Mouse (Mus musculus) neural tube, embryonic 11.5 days (tissue): ENCODE data around the gene Sec14l2. TPM values are rescaled to one million over a fixed set of nuclear protein-coding genes. Genes with fewer than 3 reads are reported as not detected.
"Not testable (repeated sequence)": the region's sequence is repeated elsewhere in the genome, so short reads cannot be mapped to it uniquely, and the experiment has no call there.

ENCODE experiments used
- ATAC-seq: fragments of 200-750 bp; cut with Nextera tagmentation; 2 replicates; pipeline ENCODE4 v1.8.0; 2017; ENCODE audit warnings: moderate number of reproducible peaks, mild to moderate bottlenecking, moderate TSS enrichment, moderate library complexity; ENCODE audit not compliant: insufficient read depth, low FRiP score, low TSS enrichment
- DNase-seq: peaks from one replicate; pipeline ENCODE4 v3.0.0-alpha.2; 2015; ENCODE audit warnings: low spot score
- H3K27ac ChIP-seq: fragments of 300-500 bp; sonication (generic); 2 replicates; pipeline ENCODE4 v1.5.1; 2014; ENCODE audit warnings: low read depth, mild to moderate bottlenecking, low read length
- H3K27me3 ChIP-seq: fragments of 300-500 bp; sonication (generic); 2 replicates; pipeline ENCODE4 v1.6.1; 2014; ENCODE audit warnings: mild to moderate bottlenecking, low read length, mixed read lengths; ENCODE audit not compliant: control insufficient read depth, insufficient read depth
- H3K36me3 ChIP-seq: fragments of 300-500 bp; sonication (generic); 2 replicates; pipeline ENCODE4 v1.6.1; 2014; ENCODE audit warnings: mild to moderate bottlenecking, low read length, moderate library complexity, mixed read lengths; ENCODE audit not compliant: control insufficient read depth, insufficient read depth
- H3K4me1 ChIP-seq: fragments of 300-500 bp; sonication (generic); 2 replicates; pipeline ENCODE4 v1.6.1; 2014; ENCODE audit warnings: low read length, mixed read lengths; ENCODE audit not compliant: control insufficient read depth, insufficient read depth
- H3K4me2 ChIP-seq: fragments of 300-500 bp; sonication (generic); 2 replicates; pipeline ENCODE4 v1.6.1; 2014; ENCODE audit warnings: low read depth, mild to moderate bottlenecking, moderate library complexity
- H3K4me3 ChIP-seq: fragments of 300-500 bp; sonication (generic); 2 replicates; pipeline ENCODE4 v1.5.1; 2014; ENCODE audit warnings: low read depth, low read length
- H3K9ac ChIP-seq: fragments of 300-500 bp; sonication (generic); 2 replicates; pipeline ENCODE4 v1.6.1; 2014; ENCODE audit warnings: mild to moderate bottlenecking, low read length
- H3K9me3 ChIP-seq: fragments of 300-500 bp; sonication (generic); 2 replicates; pipeline ENCODE4 v1.6.1; 2016; ENCODE audit warnings: low read length; ENCODE audit not compliant: control insufficient read depth
- WGBS: fragments of 180-500 bp; shearing (Covaris S2); extraction: QIAGEN DNeasy Blood & Tissue Kit; methylation state at CpG from one replicate; pipeline ENCODE4 v1.1.7; 2014; 5-methylcytosine and 5-hydroxymethylcytosine counted together
- polyA plus RNA-seq: library from polyadenylated mRNA; unstranded; fragments of >200 nt; fragmentation: Nextera tagmentation; extraction: Ambion mirVana; gene quantifications from 2 replicates; pipeline ENCODE4 v1.2.1, GENCODE M21; 2014

The Sec14l2 gene
- polyA plus RNA-seq, 1 experiment from 2014 or later: 2.3 TPM

DNA sequence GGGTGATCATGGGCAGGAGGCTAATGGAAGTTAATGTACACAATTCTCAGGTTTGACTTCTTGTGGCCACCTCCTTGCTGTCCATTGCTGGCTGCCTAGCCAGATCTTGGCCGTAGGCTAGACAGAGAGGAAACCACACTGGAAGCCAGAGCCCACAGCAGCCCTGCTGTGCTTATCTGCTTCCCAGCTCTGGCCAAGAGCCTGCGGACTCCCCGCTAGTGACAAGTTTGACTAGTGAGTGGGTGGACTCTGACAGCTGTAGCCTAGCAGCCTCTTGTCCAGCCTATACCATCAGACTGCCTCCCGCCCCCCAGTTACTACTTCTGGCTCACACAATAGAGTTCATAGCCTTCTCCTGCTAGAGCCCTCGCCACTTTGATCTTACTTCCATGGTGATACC, 3.6 kb downstream of the Sec14l2 start:
- 78% methylated on average over 5 of the region's 5 CpGs for WGBS
- Histone ChIP-seq H3K9ac (no peak overlapping the region), H3K4me3 (no peak overlapping the region), H3K27me3 (no peaks in the 10 kb centered on the region; the same call in 1 of the 2 replicates), H3K4me2 (no peak overlapping the region), H3K27ac (no peak overlapping the region), H3K36me3 (no peaks in the 10 kb centered on the region), H3K9me3 (no peaks in the 10 kb centered on the region), H3K4me1 (no peaks in the 10 kb centered on the region; the same call in 1 of the 2 replicates)
- ATAC-seq (no peak), DNase-seq (no peak)

GRCm38 (mm10) chr11:4118081-4118921, 4.9 kb downstream of the Sec14l2 start:
- Histone ChIP-seq H3K9ac (peak overlapping the region; percentile 74), H3K36me3 (no peaks in the 10 kb centered on the region), H3K4me1 (no peaks in the 10 kb centered on the region; the same call in 1 of the 2 replicates), H3K9me3 (no peaks in the 10 kb centered on the region), H3K27ac (no peak overlapping the region), H3K27me3 (no peaks in the 10 kb centered on the region; the same call in 1 of the 2 replicates), H3K4me3 (peak overlapping the region; percentile 61), H3K4me2 (peak overlapping the region; percentile 97)
- DNase-seq (peak; percentile 73), ATAC-seq (peak; percentile 73; the same call in 1 of the 2 replicates)
- 3% methylated on average over 41 of the region's 41 CpGs for WGBS

DNA sequence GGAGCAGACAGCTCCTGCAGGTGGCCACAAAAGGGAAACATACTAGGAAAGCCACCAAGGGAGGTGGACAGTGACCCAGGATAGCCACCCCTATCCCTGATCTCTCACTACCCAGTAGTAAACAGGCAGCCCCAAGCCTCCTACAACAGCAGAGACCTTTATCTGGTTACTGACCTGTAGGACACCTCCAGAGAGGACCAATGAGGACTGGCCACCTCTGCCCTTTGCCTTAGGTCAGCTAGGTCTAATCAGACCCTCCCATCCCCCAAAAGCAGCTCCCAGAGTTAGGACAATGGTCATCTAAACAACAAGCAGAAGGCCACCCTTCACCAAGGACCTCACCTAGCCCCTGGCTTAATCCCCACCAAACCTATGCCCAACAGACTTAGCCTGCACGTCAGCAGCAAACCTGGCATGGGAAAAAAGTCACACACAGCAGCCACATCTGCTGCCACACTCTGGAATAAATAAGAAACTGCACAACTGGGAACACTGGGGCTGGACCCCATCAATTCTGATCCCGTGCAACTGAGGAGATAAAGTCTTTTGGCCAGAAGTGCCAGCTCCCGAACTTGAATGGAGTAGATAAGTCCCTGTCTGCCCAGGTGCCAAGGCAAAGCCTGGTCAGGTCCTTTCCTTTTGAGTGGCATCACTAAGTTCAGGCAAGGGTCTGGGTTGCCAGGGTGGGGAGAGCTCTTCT, 5.7 kb downstream of the Sec14l2 start:
- H3K27ac ChIP-seq: no peak overlapping the region
- ATAC-seq (no peak), DNase-seq (no peak)
- H3K36me3 ChIP-seq: no peaks in the 10 kb centered on the region
- H3K4me2 ChIP-seq: peak overlapping the region; percentile 97
- no peaks in the 10 kb centered on the region for H3K9me3 ChIP-seq
- H3K4me3 ChIP-seq: peak overlapping the region; percentile 61
- no peaks in the 10 kb centered on the region; the same call in 1 of the 2 replicates for H3K4me1 ChIP-seq
- no peaks in the 10 kb centered on the region; the same call in 1 of the 2 replicates for H3K27me3 ChIP-seq
- H3K9ac ChIP-seq: no peak overlapping the region
- WGBS: 45% methylated on average over 3 of the region's 3 CpGs

DNA sequence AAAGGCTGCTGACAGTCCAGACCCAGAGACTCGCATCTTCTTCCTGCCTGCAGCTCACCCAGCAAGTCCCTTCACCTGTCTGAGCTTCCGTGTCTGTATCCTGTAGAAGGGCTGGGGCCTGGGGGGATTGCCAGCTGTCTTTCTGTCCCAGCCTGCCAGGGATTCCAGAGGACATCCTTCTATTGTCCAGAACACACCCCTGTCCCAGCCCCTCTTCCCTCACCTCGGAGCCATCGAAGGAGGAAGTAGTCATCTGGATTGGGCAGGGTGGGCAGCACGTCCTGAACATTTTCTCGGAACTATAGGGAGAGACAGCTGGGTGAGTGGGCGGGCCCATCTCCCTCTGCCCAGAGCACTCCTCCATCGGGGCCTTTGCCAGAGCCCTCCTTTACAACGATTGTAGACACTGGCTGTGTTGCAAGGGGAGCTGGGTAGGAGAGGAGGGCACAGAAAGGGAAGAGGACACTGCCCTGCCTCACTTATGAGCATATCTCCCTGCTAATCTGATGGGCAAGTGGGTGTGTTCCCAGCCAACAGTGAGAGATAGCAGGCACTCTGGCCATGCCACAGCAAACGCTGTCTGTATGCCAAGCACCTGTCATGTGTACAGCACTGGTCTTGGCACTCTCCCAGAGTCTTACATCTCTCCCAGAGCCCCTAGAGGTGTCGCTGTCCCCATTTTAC, 6.6 kb downstream of the Sec14l2 start:
- no peak for DNase-seq
- WGBS: 58% methylated on average over 11 of the region's 11 CpGs

DNA sequence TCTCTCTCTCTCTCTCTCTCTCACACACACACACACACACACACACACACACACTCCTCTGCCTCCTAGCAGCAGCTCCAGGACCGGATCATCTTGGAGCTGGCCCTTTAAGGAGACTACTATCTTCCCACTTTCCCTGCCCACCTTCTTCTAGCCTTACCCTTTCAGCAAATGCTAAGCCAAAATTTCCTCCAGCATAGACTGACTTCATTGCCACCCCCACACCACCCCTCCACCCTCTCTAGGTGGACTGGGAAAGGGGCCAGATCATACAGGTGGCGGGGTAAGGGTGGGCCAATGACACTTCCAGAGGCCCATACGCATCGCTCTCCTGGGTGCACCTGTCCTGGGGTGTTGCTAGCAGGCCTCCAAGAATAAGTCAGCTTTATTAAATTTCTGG, 7.8 kb downstream of the Sec14l2 start:
- no peaks in the 10 kb centered on the region for H3K36me3 ChIP-seq
- no peak overlapping the region for H3K4me3 ChIP-seq
- no peak overlapping the region for H3K9ac ChIP-seq
- WGBS: 93% methylated on average over 4 of the region's 4 CpGs
- no peaks in the 10 kb centered on the region; the same call in 1 of the 2 replicates for H3K4me1 ChIP-seq
- H3K27me3 ChIP-seq: no peaks in the 10 kb centered on the region; the same call in 1 of the 2 replicates
- DNase-seq (no peak), ATAC-seq (no peak)
- H3K27ac ChIP-seq: no peak overlapping the region
- no peaks in the 10 kb centered on the region for H3K9me3 ChIP-seq
- no peak overlapping the region for H3K4me2 ChIP-seq

More for the DNA sequence above, 6.6 kb downstream of the Sec14l2 start:
- no peaks in the 10 kb centered on the region for H3K36me3 ChIP-seq
- no peaks in the 10 kb centered on the region; the same call in 1 of the 2 replicates for H3K27me3 ChIP-seq
- no peak overlapping the region for H3K4me2 ChIP-seq
- no peaks in the 10 kb centered on the region for H3K9me3 ChIP-seq
- H3K4me1 ChIP-seq: no peaks in the 10 kb centered on the region; the same call in 1 of the 2 replicates
- H3K9ac ChIP-seq: no peak overlapping the region
- no peak overlapping the region for H3K27ac ChIP-seq
- no peak overlapping the region for H3K4me3 ChIP-seq
- ATAC-seq: no peak

- not testable (repeated sequence) for H3K27ac ChIP-seq, H3K9ac ChIP-seq, H3K27me3 ChIP-seq, H3K4me1 ChIP-seq, H3K4me2 ChIP-seq, H3K9me3 ChIP-seq, ATAC-seq, DNase-seq, H3K4me3 ChIP-seq, H3K36me3 ChIP-seq
- WGBS: 85% methylated on average over 6 of the region's 6 CpGs
Observed at GRCm38 (mm10) chr11:4114541-4114940, 8.7 kb downstream of the Sec14l2 start.

DNA sequence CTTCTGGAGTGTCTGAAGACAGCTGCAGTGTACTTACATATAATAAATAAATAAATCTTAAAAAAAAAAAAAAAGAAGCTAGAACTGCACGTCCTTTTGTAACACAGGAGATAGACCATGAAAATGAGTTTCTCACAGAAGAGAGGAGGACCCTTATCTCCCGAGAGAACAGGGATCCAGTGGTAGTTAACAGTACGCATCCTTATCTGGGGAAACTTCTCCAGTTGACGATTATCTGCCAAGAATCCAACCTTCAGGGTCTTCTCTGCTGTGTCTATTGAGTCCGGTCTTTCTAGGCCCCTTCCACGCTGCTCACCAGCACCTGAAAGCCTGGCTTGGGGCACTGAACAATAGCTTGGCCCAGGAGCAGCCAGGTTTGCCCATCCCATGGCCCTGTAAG, 9.2 kb downstream of the Sec14l2 start:
- no peaks in the 10 kb centered on the region for H3K9me3 ChIP-seq
- no peaks in the 10 kb centered on the region; the same call in 1 of the 2 replicates for H3K4me1 ChIP-seq
- no peak overlapping the region for H3K4me2 ChIP-seq
- H3K27ac ChIP-seq: no peak overlapping the region
- WGBS: 84% methylated on average over 6 of the region's 6 CpGs
- H3K27me3 ChIP-seq: no peaks in the 10 kb centered on the region; the same call in 1 of the 2 replicates
- ATAC-seq (no peak), DNase-seq (no peak)
- no peak overlapping the region for H3K9ac ChIP-seq
- no peaks in the 10 kb centered on the region for H3K36me3 ChIP-seq
- H3K4me3 ChIP-seq: no peak overlapping the region

DNA sequence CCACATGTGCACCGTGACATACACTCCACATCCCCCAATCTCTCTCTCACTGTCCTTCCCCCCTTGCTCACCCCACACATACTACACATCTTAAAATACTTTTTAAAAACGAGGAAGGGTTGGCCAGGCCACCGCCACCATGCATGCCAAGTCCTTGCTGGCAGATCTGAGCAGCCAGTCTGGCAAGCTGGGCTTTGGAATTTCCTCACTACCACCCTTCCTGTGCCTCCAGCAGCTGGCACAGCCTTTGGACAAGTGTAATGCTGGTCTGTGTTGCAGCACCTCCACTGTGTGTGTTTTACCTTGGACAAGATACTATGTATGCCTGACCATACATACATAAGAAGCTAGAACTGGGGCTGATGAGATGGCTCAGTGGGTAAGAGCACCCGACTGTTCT, 9.7 kb downstream of the Sec14l2 start:
- no peaks in the 10 kb centered on the region for H3K9me3 ChIP-seq
- no peak overlapping the region for H3K9ac ChIP-seq
- DNase-seq (no peak), ATAC-seq (no peak)
- no peaks in the 10 kb centered on the region; the same call in 1 of the 2 replicates for H3K27me3 ChIP-seq
- H3K4me1 ChIP-seq: no peaks in the 10 kb centered on the region; the same call in 1 of the 2 replicates
- no peaks in the 10 kb centered on the region for H3K36me3 ChIP-seq
- 80% methylated on average over 4 of the region's 4 CpGs for WGBS
- no peak overlapping the region for H3K4me3 ChIP-seq
- no peak overlapping the region for H3K27ac ChIP-seq
- no peak overlapping the region for H3K4me2 ChIP-seq
